Mouse (Mus musculus): ENCODE results near the gene Rbfox2. TPM values are rescaled to one million over a fixed set of nuclear protein-coding genes. Genes with fewer than 3 reads are reported as not detected.

The Rbfox2 gene
- total and polyA plus RNA-seq, 3 experiments, result 0.89 TPM; not detected in 2

GRCm38 (mm10) chr15:77236055-77236567 is 70.7 kb downstream of the Rbfox2 start:
- H3K4me2 ChIP-seq (ENCODE audit: insufficient read depth, low read depth, poor library complexity, severe bottlenecking), result no peak overlapping the region
- H3K36me3 ChIP-seq (replicated peaks in 1 of 2; ENCODE audit: control insufficient read depth in 1 of 2, insufficient read depth in 1 of 2, low read length in 1 of 2), result no peaks in the 10 kb centered on the region
- H3K79me2 ChIP-seq (replicated peaks; ENCODE audit: control insufficient read depth, extremely low read depth, insufficient read depth, poor library complexity, severe bottlenecking), result no peaks in the 10 kb centered on the region
- H3K27me3 ChIP-seq (replicated peaks), result peaks cover 89% of the 10 kb centered on the region
- dilution Hi-C loops (cut with MboI; ENCODE audit: extremely low pct_ligation_motif_present, extremely low pct_unique_long_range_greater_than_20kb, low sequenced_read_pairs), result no loop called here
- no peak overlapping the region for H3K4me3 ChIP-seq (replicated peaks in 1 of 3; ENCODE audit: low read depth in 2 of 3, low read length in 2 of 3, poor library complexity in 1 of 3)
- TF ChIP-seq MAX (IDR thresholded peaks at IDR 0.05; ENCODE audit: low read length), result peak; percentile 48; the same call in 1 of the 2 replicates
- no peak for TF ChIP-seq NRF1 (IDR thresholded peaks at IDR 0.05; ENCODE audit: low read depth, low read length)
- TF ChIP-seq MXI1 (IDR thresholded peaks at IDR 0.05; ENCODE audit: low read depth, low read length), result no peak
- 0 out of 2 replicates have a peak, but pooled peaks have one; percentile 36 for TF ChIP-seq MYC (IDR thresholded peaks at IDR 0.05; ENCODE audit: low read depth, low read length)
- TF ChIP-seq UBTF (IDR thresholded peaks at IDR 0.05; ENCODE audit: low read depth, low read length), result no peak
- TF ChIP-seq BHLHE40 (IDR thresholded peaks at IDR 0.05; ENCODE audit: low read depth, low read length), result peak; percentile 26; the same call in 1 of the 2 replicates
- H3K4me1 ChIP-seq (ENCODE audit: control insufficient read depth in 1 of 2, insufficient read depth in 2 of 2), result no peaks in the 10 kb centered on the region
- H3K9ac ChIP-seq (ENCODE audit: insufficient read depth, low read depth), result no peak overlapping the region
- H3K27ac ChIP-seq (ENCODE audit: insufficient read depth, low read depth), result no peak overlapping the region
- no peak for DNase-seq (ENCODE audit: extremely low read depth)
- in situ Hi-C loops (cut with MboI; ENCODE audit: low pct_ligation_motif_present, low pct_unique_long_range_greater_than_20kb, low sequenced_read_pairs), result no loop called here
- no peaks in the 10 kb centered on the region for H3K9me3 ChIP-seq (replicated peaks; ENCODE audit: low read length)

- no peak overlapping the region for H3K27ac ChIP-seq (ENCODE audit: insufficient read depth, low read depth)
- H3K4me1 ChIP-seq (ENCODE audit: control insufficient read depth in 1 of 2, insufficient read depth in 2 of 2), result no peaks in the 10 kb centered on the region
- H3K4me3 ChIP-seq (replicated peaks in 1 of 3; ENCODE audit: low read depth in 2 of 3, low read length in 2 of 3, poor library complexity in 1 of 3), result no peak overlapping the region
- H3K27me3 ChIP-seq (replicated peaks), result peaks cover 88% of the 10 kb centered on the region
- in situ Hi-C loops (cut with MboI; ENCODE audit: low pct_ligation_motif_present, low pct_unique_long_range_greater_than_20kb, low sequenced_read_pairs), result no loop called here
- H3K36me3 ChIP-seq (replicated peaks in 1 of 2; ENCODE audit: control insufficient read depth in 1 of 2, insufficient read depth in 1 of 2, low read length in 1 of 2), result no peaks in the 10 kb centered on the region
- no peak overlapping the region for H3K9ac ChIP-seq (ENCODE audit: insufficient read depth, low read depth)
- DNase-seq (ENCODE audit: extremely low read depth), result no peak
- no peak overlapping the region for H3K4me2 ChIP-seq (ENCODE audit: insufficient read depth, low read depth, poor library complexity, severe bottlenecking)
- H3K9me3 ChIP-seq (replicated peaks; ENCODE audit: low read length), result no peaks in the 10 kb centered on the region
- TF ChIP-seq CHD1 (IDR thresholded peaks at IDR 0.05; ENCODE audit: low read depth, low read length), result no peak
- no peak for TF ChIP-seq JUN (IDR thresholded peaks at IDR 0.05; ENCODE audit: insufficient read depth, low read depth, low read length)
- no peak for TF ChIP-seq GABPA (IDR thresholded peaks at IDR 0.05; ENCODE audit: insufficient replicate concordance, low read depth, low read length)
- no peak for TF ChIP-seq MAFK (IDR thresholded peaks at IDR 0.05; ENCODE audit: insufficient replicate concordance, low read length)
- no peak for TF ChIP-seq MXI1 (IDR thresholded peaks at IDR 0.05; ENCODE audit: low read depth, low read length)
- TF ChIP-seq ZC3H11A (IDR thresholded peaks at IDR 0.05; ENCODE audit: low read depth, low read length), result no peak
- no peak for TF ChIP-seq CTCF (conservative IDR thresholded peaks at IDR 0.05 in 1 of 2, IDR thresholded peaks at IDR 0.05 in 1 of 2; ENCODE audit: low read depth in 2 of 2, low read length in 2 of 2)
- TF ChIP-seq PAX5 (IDR thresholded peaks at IDR 0.05; ENCODE audit: low read length), result no peak
- TF ChIP-seq NRF1 (IDR thresholded peaks at IDR 0.05; ENCODE audit: low read depth, low read length), result no peak
- TF ChIP-seq MYC (IDR thresholded peaks at IDR 0.05; ENCODE audit: low read depth, low read length), result no peak
- TF ChIP-seq MAZ (IDR thresholded peaks at IDR 0.05; ENCODE audit: low read depth, low read length), result no peak
- TF ChIP-seq TBP (conservative IDR thresholded peaks at IDR 0.05; ENCODE audit: low read depth, low read length), result no peak
- TF ChIP-seq POLR2A (IDR thresholded peaks at IDR 0.05; ENCODE audit: low read depth, low read length), result no peak
- TF ChIP-seq RCOR1 (conservative IDR thresholded peaks at IDR 0.05; ENCODE audit: low read depth, low read length), result no peak
- no peak for TF ChIP-seq ETS1 (conservative IDR thresholded peaks at IDR 0.05; ENCODE audit: low read depth, low read length)
- no peak for TF ChIP-seq ZNF384 (IDR thresholded peaks at IDR 0.05; ENCODE audit: low read depth, low read length)
- TF ChIP-seq USF1 (IDR thresholded peaks at IDR 0.05; ENCODE audit: low read depth, low read length), result no peak
- no peak for TF ChIP-seq ZMIZ1 (IDR thresholded peaks at IDR 0.05; ENCODE audit: low read depth, low read length)
- TF ChIP-seq POLR2AphosphoS2 (IDR thresholded peaks at IDR 0.05; ENCODE audit: low read depth, low read length), result no peak
- no peaks in the 10 kb centered on the region for H3K79me2 ChIP-seq (replicated peaks; ENCODE audit: control insufficient read depth, extremely low read depth, insufficient read depth, poor library complexity, severe bottlenecking)
- dilution Hi-C loops (cut with MboI; ENCODE audit: extremely low pct_ligation_motif_present, extremely low pct_unique_long_range_greater_than_20kb, low sequenced_read_pairs), result no loop called here
Measured at GRCm38 (mm10) chr15:77235551-77235950, 71.3 kb downstream of the Rbfox2 start.
